Mouse (Mus musculus): Measurements from ENCODE around the gene Reep3. TPM values are rescaled to one million over a fixed set of nuclear protein-coding genes. Genes with fewer than 3 reads are reported as not detected.

The Reep3 gene
- polyA plus RNA-seq, 1 experiment = 9.0 TPM

DNA sequence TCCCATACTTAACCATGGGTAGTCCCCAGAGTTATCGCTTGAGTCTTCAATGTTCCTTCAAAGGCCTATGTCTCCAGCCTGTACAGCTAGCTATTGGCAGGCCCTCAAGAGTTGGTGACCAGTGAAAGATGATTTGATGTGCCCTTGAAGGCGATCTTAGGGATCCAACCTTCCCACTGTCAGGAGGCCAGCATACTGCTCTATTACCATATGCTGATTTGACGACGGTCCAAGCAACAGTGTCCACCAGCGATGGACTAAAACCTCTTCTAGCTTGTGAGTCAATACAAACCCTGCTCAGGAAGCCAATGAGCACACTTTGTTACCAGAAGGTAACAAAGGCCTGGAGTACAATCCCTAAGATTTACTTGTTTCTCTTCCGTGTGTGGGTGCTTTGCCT is 72.4 kb downstream of the Reep3 start:
- DNase-seq (ENCODE audit: low read depth in 1 of 2, low spot score in 2 of 2) = no peak
- no peak for TF ChIP-seq CTCF (IDR thresholded peaks at IDR 0.05; ENCODE audit: extremely low read depth, insufficient read depth, insufficient read length, insufficient replicate concordance)
- TF ChIP-seq POLR2A (IDR thresholded peaks at IDR 0.05; ENCODE audit: low read depth, low read length) = no peak
- Histone ChIP-seq H3K4me1 (ENCODE audit: control insufficient read depth, insufficient read depth, insufficient read length) (no peaks in the 10 kb centered on the region), H3K27me3 (ENCODE audit: control insufficient read depth, insufficient read depth, low read length) (no peaks in the 10 kb centered on the region), H3K4me3 (ENCODE audit: extremely low read depth, insufficient read depth, insufficient read length) (no peak overlapping the region), H3K27ac (ENCODE audit: insufficient read depth, low read length) (no peak overlapping the region), H3K36me3 (ENCODE audit: control insufficient read depth, insufficient read depth, low read length) (peaks cover 6% of the 10 kb centered on the region)
- 92% methylated on average over 6 of the region's 6 CpGs for WGBS

DNA sequence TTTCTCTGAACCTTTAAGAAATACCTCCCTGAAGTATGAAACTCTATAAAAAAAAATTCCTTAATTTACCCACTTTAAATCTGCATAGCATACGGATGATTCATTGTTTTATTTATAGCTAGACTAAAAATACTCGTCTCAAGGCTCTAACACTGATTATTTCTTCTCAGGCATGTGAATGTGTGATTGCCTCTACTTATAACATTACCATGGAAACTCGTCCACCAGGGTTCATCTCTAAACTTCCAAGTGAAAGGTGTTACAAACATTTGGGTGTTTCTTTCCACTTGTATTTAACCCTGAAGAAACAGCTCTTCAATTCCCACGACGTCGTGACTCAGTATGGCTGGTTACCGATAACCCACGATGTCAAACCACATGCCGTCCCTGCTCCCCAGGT is 73.7 kb downstream of the Reep3 start:
- no peak for TF ChIP-seq CTCF (IDR thresholded peaks at IDR 0.05; ENCODE audit: extremely low read depth, insufficient read depth, insufficient read length, insufficient replicate concordance)
- no peak for TF ChIP-seq POLR2A (IDR thresholded peaks at IDR 0.05; ENCODE audit: low read depth, low read length)
- Histone ChIP-seq H3K27ac (ENCODE audit: insufficient read depth, low read length) (no peak overlapping the region), H3K36me3 (ENCODE audit: control insufficient read depth, insufficient read depth, low read length) (peaks cover 8% of the 10 kb centered on the region), H3K4me1 (ENCODE audit: control insufficient read depth, insufficient read depth, insufficient read length) (no peaks in the 10 kb centered on the region), H3K4me3 (ENCODE audit: extremely low read depth, insufficient read depth, insufficient read length) (no peak overlapping the region), H3K27me3 (ENCODE audit: control insufficient read depth, insufficient read depth, low read length) (no peaks in the 10 kb centered on the region)
- no peak for DNase-seq (ENCODE audit: low read depth in 1 of 2, low spot score in 2 of 2)
- WGBS = 92% methylated on average over 9 of the region's 9 CpGs

DNA sequence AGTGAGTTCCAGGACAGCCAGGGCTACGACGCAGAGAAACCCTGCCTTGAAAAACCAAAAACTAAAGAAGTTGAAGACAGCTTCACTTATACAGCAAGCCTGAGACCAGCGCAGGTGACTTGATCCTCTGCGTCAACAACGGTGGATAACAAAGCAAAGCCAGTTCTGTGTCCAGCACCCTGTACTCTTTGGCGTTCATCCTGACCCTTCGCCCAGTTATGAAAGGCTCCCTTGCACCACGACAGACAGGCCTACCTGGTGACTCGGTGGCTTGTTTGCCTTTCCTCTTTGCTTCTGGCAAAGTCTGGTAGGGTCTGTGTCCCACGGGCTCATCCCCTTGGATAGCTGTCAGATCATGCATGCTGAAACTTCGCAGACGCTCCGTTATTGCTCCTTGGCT is 75.3 kb downstream of the Reep3 start:
- WGBS = 94% methylated on average over 13 of the region's 13 CpGs
- no peak overlapping the region for H3K4me3 ChIP-seq (ENCODE audit: extremely low read depth, insufficient read depth, insufficient read length)
- DNase-seq (ENCODE audit: low read depth in 1 of 2, low spot score in 2 of 2) = no peak
- TF ChIP-seq POLR2A (IDR thresholded peaks at IDR 0.05; ENCODE audit: low read depth, low read length) (no peak), CTCF (IDR thresholded peaks at IDR 0.05; ENCODE audit: extremely low read depth, insufficient read depth, insufficient read length, insufficient replicate concordance) (no peak)
- H3K27me3 ChIP-seq (ENCODE audit: control insufficient read depth, insufficient read depth, low read length) = no peaks in the 10 kb centered on the region
- H3K27ac ChIP-seq (ENCODE audit: insufficient read depth, low read length) = no peak overlapping the region
- no peaks in the 10 kb centered on the region for H3K4me1 ChIP-seq (ENCODE audit: control insufficient read depth, insufficient read depth, insufficient read length)
- peaks cover 8% of the 10 kb centered on the region for H3K36me3 ChIP-seq (ENCODE audit: control insufficient read depth, insufficient read depth, low read length)

DNA sequence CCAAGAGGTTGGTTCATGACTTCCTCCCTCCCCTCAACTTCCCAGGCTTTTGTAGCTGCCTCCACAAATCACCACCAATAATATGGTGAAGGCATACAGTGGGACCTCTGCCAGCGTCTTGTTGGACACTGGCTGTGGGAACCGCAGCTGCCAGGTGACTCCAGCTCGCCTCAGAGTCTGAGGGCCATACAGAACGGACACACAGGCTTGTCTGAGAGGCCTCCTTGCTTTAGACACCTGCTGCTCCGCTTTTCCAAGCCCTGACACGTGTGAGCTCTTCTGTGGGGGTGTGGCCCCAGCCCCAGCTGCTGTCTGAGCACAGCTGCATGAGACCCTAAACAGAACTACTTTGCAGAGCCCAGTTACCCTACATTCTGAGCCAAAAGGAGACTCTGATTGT is 77.9 kb downstream of the Reep3 start:
- no peak for DNase-seq (ENCODE audit: low read depth in 1 of 2, low spot score in 2 of 2)
- TF ChIP-seq CTCF (IDR thresholded peaks at IDR 0.05; ENCODE audit: extremely low read depth, insufficient read depth, insufficient read length, insufficient replicate concordance) (no peak), POLR2A (IDR thresholded peaks at IDR 0.05; ENCODE audit: low read depth, low read length) (no peak)
- no peaks in the 10 kb centered on the region for H3K27me3 ChIP-seq (ENCODE audit: control insufficient read depth, insufficient read depth, low read length)
- H3K27ac ChIP-seq (ENCODE audit: insufficient read depth, low read length) = no peak overlapping the region
- H3K4me1 ChIP-seq (ENCODE audit: control insufficient read depth, insufficient read depth, insufficient read length) = no peaks in the 10 kb centered on the region
- H3K36me3 ChIP-seq (ENCODE audit: control insufficient read depth, insufficient read depth, low read length) = peaks cover 8% of the 10 kb centered on the region
- no peak overlapping the region for H3K4me3 ChIP-seq (ENCODE audit: extremely low read depth, insufficient read depth, insufficient read length)
- 69% methylated on average over 6 of the region's 6 CpGs for WGBS

DNA sequence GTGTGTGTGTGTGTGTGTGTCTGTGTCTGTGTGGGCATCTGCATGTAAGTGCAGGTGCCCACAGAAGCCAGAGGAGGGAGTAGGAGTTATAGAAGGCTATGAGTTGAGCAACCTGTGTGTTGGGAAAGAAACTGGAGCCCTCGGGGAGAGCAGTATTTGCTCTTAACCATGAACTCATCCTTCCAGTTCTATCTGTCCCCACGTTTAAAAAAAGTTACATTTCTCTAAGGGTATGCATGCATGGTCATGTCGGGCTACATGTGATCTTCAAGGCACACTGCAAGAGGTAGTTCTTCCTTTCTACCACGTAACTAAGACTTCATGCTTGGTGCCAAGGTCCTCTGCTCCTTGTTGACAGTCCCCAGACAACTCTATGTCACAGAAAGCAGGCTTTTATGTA is 78.9 kb downstream of the Reep3 start:
- WGBS = 93% methylated on average over 4 of the region's 4 CpGs
- no peak overlapping the region for H3K27ac ChIP-seq (ENCODE audit: insufficient read depth, low read length)
- H3K4me3 ChIP-seq (ENCODE audit: extremely low read depth, insufficient read depth, insufficient read length) = no peak overlapping the region
- TF ChIP-seq CTCF (IDR thresholded peaks at IDR 0.05; ENCODE audit: extremely low read depth, insufficient read depth, insufficient read length, insufficient replicate concordance) (no peak), POLR2A (IDR thresholded peaks at IDR 0.05; ENCODE audit: low read depth, low read length) (no peak)
- H3K36me3 ChIP-seq (ENCODE audit: control insufficient read depth, insufficient read depth, low read length) = peaks cover 10% of the 10 kb centered on the region
- no peak for DNase-seq (ENCODE audit: low read depth in 1 of 2, low spot score in 2 of 2)
- H3K27me3 ChIP-seq (ENCODE audit: control insufficient read depth, insufficient read depth, low read length) = no peaks in the 10 kb centered on the region
- no peaks in the 10 kb centered on the region for H3K4me1 ChIP-seq (ENCODE audit: control insufficient read depth, insufficient read depth, insufficient read length)

DNA sequence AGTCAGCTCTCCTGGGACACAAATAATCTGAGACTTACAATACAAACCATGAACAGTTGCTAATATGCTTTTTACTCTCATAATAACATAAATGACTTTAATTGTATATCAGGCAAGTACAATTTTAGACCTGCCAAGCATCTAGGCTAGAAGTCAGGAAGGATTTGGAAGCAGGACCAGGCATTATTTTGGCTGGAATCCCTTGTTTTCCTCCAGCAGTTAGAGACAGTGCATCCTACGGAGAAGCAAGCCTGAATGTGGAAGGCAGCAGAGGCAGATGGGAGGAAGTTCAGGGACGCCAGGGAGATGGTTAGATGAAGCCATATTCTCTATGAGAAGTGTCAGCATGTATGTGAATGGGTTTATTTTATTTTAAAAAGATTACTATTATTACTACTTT is 79.4 kb downstream of the Reep3 start:
- Histone ChIP-seq H3K4me1 (ENCODE audit: control insufficient read depth, insufficient read depth, insufficient read length) (no peaks in the 10 kb centered on the region), H3K27ac (ENCODE audit: insufficient read depth, low read length) (no peak overlapping the region), H3K4me3 (ENCODE audit: extremely low read depth, insufficient read depth, insufficient read length) (no peak overlapping the region), H3K27me3 (ENCODE audit: control insufficient read depth, insufficient read depth, low read length) (no peaks in the 10 kb centered on the region), H3K36me3 (ENCODE audit: control insufficient read depth, insufficient read depth, low read length) (peaks cover 10% of the 10 kb centered on the region)
- no peak for DNase-seq (ENCODE audit: low read depth in 1 of 2, low spot score in 2 of 2)
- no peak for TF ChIP-seq CTCF (IDR thresholded peaks at IDR 0.05; ENCODE audit: extremely low read depth, insufficient read depth, insufficient read length, insufficient replicate concordance)
- TF ChIP-seq POLR2A (IDR thresholded peaks at IDR 0.05; ENCODE audit: low read depth, low read length) = no peak
- 87% methylated on average over 2 of the region's 2 CpGs for WGBS

DNA sequence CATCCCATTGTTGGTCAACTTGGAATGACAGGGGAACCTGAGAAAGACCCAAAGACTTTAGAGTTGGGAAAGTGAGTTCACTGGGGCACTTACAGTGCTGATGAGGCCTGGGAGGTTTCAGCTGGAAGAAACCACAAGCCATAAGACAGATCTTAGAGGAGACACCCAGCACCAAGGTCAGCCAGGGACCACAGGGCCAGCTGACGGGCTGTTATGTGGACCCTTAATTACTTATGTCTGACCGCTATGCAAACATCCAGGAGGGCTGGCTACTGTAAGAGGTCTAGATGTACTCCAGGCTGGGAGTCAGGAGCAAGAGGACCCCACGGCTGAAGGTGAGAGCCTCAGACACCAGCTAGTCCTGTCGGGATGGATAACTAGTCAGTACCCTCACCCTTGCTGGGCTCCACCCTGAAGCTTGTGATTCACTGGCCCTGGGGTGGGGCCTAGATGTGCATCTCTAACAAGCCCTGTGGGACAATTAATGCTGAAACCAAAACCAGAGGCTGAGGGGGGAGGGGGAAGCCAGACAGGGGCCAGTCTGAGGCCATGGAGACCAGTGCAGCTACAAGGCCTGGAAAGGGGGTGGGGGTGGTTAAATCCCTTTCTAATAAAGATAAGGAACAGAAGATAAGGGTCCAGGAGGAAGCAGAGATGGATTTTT is 80.0 kb downstream of the Reep3 start:
- WGBS = 95% methylated on average over 4 of the region's 4 CpGs
- no peaks in the 10 kb centered on the region for H3K27me3 ChIP-seq (ENCODE audit: control insufficient read depth, insufficient read depth, low read length)
- peaks cover 10% of the 10 kb centered on the region for H3K36me3 ChIP-seq (ENCODE audit: control insufficient read depth, insufficient read depth, low read length)
- DNase-seq (ENCODE audit: low read depth in 1 of 2, low spot score in 2 of 2) = no peak
- H3K4me1 ChIP-seq (ENCODE audit: control insufficient read depth, insufficient read depth, insufficient read length) = no peaks in the 10 kb centered on the region
- H3K4me3 ChIP-seq (ENCODE audit: extremely low read depth, insufficient read depth, insufficient read length) = no peak overlapping the region
- H3K27ac ChIP-seq (ENCODE audit: insufficient read depth, low read length) = no peak overlapping the region
- no peak for TF ChIP-seq POLR2A (IDR thresholded peaks at IDR 0.05; ENCODE audit: low read depth, low read length)
- no peak for TF ChIP-seq CTCF (IDR thresholded peaks at IDR 0.05; ENCODE audit: extremely low read depth, insufficient read depth, insufficient read length, insufficient replicate concordance)
